Mouse (Mus musculus): ENCODE data around the gene Tarbp2.

Gene Tarbp2

DNA sequence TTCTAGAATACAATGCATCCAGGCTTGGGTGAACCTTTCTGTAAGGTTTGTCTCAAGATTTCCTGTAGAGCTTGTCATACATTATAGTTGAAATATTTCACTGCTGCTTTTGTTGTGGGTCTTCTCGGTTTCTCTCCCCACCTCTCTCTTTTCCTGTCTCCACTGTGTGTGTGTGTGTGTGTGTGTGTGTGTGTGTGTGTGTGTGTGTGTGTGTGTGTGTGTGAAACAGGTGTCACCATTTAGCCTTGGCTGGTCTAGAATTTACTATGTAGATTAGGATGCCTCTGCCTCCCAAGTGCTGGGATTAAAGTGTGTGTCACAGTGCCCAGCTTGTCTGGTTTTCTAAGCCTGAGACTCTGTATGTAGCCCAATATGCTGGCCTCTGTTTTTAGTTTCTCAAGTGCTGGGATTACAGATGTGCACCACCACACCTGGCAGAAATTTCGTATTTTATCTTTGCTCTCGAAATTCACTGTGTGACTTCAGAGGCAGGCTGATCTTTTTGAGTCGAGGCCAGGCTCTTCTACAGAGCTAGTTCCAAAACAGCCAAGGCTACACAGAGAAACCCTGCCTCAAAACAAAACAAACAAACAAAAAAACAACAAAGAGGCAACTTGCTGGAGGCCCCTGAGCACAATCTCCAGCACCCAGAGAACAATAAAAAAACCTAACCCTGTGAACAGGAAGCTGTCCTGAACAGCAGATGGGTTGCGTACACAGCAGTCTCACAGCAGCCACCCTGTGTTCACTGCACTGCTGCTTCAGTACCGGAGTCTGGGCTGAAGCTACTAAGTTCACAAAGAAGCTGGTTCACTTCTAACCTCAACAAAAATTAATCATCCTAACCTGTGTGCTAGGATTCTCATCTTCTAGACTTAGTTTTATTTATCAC is 8.4 kb downstream of the Tarbp2 start:
- no peak for DNase-seq

DNA sequence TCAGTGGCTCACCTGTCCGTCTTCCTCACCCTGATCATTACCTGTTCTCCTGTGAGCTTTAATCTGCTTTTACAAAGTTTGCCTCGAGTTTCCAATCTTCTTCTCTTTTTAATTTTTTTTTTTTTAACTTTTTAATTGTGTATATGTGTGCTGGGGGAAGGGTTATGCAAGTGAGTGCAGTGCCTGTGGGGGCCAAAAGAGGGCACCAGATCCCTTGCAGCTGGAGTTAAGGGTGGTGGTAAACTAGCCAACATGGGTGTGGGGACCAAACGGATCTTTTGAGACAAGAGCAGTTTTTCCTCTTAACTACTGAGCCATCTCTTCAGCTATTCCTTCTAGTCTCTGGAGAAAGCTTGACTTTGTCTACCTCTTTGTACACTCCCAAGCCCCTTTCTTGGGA is 9.9 kb downstream of the Tarbp2 start:
- no peak for DNase-seq

DNA sequence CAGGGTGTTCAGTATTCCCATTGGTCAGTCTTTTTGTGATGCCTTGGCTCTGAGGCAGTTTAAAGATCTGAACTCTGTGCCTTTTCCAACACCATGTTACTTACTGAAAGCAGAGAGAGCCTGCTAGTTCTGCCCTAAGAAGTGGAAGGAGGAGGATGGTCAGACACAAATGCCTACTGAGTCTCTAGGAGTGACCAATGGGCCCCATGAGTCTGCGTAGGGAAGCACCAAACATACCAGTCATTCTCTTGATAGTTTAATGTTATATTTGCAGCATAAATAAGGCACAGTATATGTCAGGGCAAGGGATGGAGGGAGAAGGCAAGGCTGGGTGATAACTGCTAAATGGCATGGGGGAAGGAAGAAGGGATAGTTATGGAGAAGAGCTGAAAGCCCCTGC is 10.4 kb downstream of the Tarbp2 start:
- no peak for DNase-seq

DNA sequence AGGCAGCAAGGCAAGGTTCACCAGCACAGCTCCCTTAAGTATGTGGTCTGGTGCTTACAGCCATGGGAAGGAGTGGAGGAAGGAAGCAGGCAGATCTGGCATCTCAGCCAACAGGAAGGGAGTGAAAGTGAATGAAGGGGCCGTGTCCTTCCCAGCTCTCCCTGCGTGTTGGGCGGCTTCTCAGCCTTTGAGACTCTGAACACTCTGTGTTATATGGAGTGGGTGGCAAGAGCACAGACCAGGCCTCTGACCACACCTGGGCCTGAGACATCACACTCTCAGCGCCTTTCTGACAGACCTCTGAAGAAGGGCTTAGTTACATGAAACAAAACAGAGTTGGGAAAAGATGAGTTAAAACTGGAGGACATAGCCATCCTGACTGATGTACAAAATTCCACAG is 12.6 kb downstream of the Tarbp2 start:
- DNase-seq, result no peak

DNA sequence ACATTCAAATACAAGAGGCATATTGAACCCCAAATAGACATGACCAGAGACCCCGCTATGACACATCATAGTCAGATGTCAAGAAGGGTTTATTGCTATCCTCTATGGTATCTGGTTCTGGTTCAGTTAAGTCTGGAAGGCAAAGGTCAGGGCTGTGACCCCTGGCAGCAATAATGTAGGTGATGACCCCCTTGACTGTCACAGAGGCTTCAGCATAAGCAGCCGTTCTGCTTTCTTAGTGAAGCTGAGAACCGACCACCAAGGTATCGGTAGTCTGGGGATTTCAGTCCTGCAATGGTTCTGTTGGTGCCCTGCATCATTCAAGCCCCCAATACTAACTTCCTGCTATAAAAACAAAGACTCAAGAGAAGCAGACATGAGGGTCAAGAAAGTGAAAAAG is 13.6 kb downstream of the Tarbp2 start:
- no peak for DNase-seq

DNA sequence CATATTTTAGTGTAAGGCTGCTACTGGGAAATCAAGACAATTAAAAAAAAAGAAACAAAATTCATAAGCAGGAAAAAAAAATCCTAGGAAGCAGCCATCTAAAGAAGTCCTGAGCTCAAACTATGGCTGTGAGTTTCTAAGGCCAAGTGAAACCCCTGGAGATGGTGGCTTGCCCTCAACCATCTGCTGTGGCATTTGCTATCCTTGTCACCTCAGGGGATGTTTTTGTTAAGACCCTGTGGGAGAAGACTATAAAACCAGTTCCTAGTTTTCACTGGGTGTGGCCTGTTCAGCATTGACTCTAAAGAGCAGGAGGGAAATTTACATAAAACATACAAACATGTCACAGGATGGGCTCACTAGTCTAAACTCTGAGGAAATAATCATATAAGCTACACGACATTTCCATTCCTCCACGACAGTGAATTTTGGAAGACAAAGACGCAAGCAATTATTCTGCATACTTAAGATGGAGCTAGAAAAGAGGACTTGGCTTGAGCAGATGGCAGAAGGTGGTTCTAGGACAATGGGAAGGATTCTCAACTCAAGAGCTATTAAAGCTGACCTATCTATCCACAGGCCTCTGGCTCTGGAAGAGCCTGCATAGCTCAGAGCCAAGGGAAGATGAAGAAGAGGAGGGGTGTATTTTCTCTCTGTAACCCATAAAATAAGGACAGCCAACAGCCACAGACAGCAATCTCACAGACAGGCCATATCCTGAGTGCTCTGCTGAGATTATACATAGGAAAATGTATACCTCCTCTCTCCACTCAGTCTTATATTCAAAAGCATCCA is 14.3 kb downstream of the Tarbp2 start:
- DNase-seq, result no peak

DNA sequence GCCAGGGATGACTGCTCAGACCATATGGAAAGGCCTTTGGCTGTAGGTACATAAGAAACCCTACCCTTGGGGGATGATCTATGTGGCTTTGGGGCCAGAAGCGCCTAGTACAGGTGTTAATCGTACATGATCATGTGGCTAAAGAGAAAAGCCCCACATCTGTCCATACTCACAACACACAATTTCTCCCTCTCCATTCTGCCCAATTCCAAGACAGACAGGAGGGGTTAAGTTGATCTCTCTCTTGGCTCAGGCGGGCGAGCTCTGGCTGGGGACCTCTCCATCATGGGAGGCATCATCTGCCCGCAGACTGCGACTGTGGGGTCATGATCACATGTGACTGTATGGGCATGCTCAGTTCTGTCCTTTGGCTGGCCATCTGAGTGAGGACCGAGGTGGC is 15.9 kb downstream of the Tarbp2 start:
- no peak for DNase-seq

DNA sequence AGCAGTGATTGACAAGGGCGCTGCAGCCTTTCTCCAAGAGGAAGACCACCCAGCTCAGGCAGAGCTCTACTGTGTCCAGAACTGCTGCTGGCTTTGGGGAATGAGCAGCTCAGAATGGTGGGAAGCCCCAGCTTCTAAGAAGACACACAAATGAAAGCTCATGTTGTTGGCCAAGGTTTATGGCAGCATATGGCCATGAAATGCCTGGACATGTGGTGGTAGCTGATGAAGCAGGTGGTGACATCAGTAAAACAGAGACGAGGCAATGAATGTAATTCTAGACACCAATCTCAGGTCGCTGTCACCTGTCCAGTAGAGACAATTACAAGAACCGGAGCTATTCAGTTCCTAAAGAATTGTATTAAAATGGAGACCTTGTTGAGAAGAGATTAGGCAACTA is 26.8 kb downstream of the Tarbp2 start:
- no peak for DNase-seq

DNA sequence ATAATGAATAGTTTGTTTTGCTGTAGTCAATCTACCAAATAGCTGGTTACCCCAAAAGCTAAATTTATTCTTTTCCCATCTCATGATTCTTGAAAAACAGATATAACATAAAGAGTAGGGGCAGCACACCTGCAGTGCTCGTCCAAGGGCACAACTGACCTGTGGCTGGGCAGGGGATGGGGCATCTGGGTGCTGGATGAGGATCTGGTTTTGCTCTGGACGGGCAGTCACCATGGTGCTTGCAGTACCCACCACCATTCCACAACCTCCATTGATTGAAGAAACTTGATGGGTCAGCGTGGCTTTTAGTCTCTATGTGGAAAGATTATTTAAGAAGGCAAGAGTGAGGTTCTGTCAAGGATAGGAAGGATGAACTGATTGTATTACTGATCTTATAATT is 28.3 kb downstream of the Tarbp2 start:
- no peak for DNase-seq

DNA sequence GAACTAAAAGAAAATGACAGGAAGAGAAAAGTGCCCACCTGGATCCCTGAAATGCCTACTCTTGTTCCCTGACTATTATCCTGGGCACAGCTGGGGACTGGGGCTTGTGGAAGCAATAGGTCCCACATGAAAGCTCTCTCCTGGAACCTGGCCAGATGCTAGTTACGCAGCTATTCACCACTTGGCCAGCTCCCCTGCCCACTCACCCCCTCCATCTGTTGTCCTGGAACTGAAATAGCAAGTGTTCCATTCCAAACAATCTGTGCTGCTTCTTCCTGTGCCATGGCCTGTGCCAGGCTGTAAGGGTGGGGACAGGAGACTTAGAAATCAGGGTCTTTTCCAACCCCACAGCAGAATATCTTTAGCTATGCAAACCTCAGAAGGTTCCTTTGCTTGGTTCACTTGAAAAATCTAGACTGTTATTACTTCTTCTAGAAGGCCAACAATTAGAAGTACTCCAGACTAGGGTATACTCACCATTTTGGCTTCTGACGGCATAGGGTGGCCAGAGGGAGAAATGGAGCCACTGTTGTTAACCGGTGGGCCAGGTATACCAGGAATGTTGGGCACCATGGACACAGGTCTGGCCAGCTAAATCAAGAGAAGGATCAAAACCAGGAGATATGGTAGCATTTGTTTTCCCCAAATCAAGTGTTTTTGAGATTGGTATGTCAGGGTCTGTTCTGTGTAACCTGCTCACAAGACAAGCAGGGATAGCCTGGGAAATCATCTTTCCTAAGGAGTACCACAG is 28.9 kb downstream of the Tarbp2 start:
- DNase-seq, result no peak

DNA sequence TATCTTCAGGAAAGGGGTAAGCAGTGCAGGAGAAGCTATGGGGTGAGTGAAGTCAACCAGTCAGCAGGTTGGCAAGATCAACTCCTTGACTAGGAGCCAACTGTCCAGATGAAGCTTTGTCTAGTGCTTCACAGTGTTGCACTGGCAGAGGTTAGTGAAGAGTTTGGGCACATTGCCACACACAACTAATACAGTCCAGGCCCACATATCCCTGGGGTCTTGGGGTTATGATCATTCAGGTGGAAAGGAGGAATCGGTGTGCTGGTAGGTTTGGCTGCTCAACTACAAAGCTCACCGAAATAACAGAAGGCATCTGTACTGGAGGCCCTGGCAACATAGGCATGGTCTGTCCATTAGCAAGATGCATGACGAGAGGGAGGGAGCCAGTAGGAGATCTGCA is 29.5 kb downstream of the Tarbp2 start:
- no peak for DNase-seq

DNA sequence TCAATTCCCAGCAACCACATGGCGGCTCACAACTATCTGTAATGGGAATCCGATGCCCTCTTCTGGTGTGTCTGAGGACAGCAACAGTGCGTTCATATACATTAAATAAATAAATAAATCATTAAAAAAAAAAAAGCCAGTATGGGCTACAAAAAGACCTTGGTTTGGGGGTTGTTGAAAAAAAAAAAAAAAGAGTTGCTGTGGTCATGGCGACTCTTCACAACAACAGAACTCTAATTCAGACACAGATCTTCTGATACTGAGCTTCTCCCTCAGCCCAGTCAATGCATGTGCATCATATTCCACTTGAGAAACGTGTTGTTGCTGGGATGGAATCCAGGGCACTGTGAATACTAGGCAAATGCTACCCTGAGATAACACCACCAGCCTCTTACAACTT is 34.6 kb downstream of the Tarbp2 start:
- no peak for DNase-seq

DNA sequence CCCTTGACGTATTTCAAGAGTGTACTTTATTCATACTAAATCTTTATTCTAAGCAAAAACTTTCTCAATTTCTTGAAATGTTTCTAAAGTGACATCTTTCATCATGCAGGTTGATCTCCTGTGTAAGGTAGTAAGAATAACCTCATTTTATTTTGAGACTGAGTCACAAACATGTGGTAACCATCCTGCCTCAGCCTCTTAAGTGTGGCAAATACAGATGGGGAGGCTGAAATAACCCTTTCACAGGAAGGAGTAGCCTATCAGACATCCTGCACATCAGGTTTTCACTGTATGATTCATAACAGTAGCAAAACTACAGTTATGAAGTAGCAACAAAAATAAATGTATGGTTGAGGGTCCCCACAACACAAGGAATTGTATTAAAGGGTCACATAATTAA is 37.6 kb downstream of the Tarbp2 start:
- DNase-seq, result no peak

DNA sequence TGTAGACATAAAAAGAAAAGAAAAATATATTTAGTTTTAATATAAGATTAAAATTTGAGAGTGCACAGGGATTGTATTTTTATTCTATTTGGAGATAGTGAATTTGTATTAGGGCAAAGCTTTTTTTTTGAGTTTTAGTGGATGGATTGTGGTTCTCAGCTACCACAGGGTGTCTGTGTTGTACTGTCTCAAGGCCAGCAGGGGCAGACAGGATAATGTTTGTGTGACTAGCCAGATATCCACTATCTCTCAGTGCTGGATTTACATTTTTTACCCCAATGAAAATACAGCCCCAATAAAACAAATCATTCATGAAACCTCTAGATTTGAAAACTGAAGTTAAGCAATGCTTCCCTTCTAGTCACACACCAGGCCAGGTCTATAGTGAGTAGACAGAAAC is 39.6 kb downstream of the Tarbp2 start:
- DNase-seq, result no peak

DNA sequence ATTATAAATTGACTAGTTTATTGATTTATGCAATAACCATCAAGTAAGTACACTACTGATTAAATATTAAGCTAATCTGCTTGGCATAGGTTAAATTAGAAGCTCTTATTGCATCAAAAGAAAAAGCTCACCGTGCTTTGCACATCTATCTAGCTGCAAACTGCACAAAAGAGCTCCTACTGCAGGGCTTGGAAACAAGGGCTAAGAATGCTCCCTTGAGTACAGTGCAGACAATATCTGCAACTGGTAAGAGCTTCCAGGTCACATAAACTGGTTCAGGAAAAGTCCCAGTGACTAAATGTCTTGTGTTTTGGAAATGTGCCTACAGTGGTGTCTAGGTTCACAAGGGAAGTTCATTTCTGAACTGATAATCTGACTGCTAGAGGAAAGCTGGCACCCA is 44.5 kb downstream of the Tarbp2 start:
- DNase-seq, result no peak

DNA sequence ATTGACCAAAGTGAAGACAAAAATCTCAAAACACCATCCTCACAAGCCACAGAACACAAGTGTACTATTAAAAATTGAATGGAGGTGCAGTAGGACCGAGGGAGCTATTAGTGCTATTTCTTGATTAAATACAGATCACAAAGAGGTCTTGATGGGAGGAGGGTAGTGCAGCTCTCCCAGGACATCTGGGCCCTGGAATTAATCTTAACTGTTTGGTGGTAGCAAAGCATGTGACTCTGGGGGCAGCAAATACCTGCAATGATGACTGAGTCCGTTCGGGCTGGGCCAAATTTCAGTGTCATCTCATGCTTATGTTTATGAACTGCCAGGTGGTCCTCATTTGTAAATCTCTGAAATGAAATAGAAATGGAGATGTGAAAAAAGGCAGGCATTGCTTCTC is 45.1 kb downstream of the Tarbp2 start:
- no peak for DNase-seq

DNA sequence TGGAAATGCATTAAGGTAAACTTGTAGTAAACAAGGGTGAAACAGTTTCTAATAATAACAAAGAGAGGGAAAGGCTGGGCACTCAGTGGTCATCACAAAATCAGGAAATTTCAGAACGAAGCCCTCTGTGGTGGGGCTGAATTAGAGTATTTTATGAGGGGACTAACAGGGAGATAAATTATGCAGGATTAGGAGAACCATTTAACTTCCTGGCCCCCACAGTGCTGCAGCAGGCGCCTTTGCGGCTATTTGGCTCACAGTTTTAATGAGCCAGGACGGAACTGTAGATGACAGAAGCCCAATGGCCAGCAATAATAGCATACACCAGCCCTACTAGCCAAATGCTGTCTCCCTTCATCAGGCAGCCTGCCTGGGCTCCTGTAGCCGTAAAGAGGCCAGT is 45.7 kb downstream of the Tarbp2 start:
- no peak for DNase-seq

DNA sequence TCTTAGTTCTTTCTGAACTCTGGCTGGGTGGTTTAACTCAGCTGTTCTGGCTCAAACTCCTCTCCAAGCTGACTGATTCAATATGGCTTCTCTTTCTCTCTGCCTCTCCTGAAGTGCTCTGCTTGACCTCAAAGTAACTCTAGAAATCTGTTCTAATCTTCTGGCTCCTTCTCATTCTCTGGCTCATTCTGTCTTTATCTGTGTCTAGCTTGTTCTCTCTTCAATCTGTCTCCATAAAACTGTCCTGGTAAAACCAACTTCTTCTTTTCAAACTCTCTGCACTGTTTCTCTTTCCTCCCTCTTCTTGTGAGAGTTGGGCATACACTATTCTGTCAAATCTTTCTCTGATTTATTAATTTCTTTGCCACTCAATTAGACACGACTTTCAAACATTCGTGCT is 49.9 kb downstream of the Tarbp2 start:
- DNase-seq, result no peak

DNA sequence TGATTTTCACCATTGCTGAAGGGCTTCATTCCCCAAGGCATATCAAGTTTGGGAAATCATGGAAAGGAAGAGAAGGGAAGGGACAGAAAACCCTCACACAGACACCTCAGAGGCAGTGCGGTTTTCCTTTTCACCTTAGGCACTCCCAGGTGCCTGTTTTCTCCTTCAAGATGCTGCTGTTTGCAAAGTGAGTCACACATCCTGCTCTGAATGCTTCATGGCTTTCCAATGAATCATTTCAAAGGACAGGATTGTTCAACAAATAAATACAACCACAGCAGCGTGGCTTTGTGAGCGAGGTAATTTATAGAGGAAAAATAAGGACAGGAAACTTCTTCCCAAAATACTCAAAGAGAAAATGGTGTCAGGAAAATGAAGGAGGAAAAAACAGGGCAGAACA is 54.1 kb downstream of the Tarbp2 start:
- no peak for DNase-seq

Measured in liver (tissue).